Mouse (Mus musculus) neural tube, embryonic 15.5 days (tissue): Measurements from ENCODE around the gene Coq9. TPM values are rescaled to one million over a fixed set of nuclear protein-coding genes. Genes with fewer than 3 reads are reported as not detected.

Source experiments
- ATAC-seq: fragments of 200-750 bp; cut with Nextera tagmentation; 2 replicates; pipeline ENCODE4 v1.8.0; 2017; ENCODE audit warnings: mild to moderate bottlenecking, moderate TSS enrichment, moderate library complexity; ENCODE audit not compliant: low FRiP score
- H3K27ac ChIP-seq: fragments of 300-500 bp; sonication (generic); replicated peaks from 2 replicates; pipeline ENCODE4 v1.5.1; 2015; ENCODE audit warnings: mild to moderate bottlenecking, inconsistent platforms
- H3K27me3 ChIP-seq: fragments of 300-500 bp; sonication (generic); replicated peaks from 2 replicates; pipeline ENCODE4 v1.6.1; 2015; ENCODE audit warnings: inconsistent platforms
- H3K36me3 ChIP-seq: fragments of 300-500 bp; sonication (generic); 2 replicates; pipeline ENCODE4 v1.6.1; 2015; ENCODE audit warnings: inconsistent platforms
- H3K4me1 ChIP-seq: fragments of 300-500 bp; sonication (generic); 2 replicates; pipeline ENCODE4 v1.6.1; 2015; ENCODE audit warnings: inconsistent platforms
- H3K4me2 ChIP-seq: fragments of 300-500 bp; sonication (generic); 2 replicates; pipeline ENCODE4 v1.6.1; 2015; ENCODE audit warnings: inconsistent platforms, mild to moderate bottlenecking, moderate library complexity
- H3K4me3 ChIP-seq: fragments of 300-500 bp; sonication (generic); replicated peaks from 2 replicates; pipeline ENCODE4 v1.5.1; 2015; ENCODE audit warnings: mild to moderate bottlenecking, inconsistent platforms
- H3K9ac ChIP-seq: fragments of 300-500 bp; sonication (generic); replicated peaks from 2 replicates; pipeline ENCODE4 v1.6.1; 2015; ENCODE audit warnings: mild to moderate bottlenecking, inconsistent platforms
- H3K9me3 ChIP-seq: fragments of 300-500 bp; sonication (generic); replicated peaks from 2 replicates; pipeline ENCODE4 v1.6.1; 2016; ENCODE audit warnings: inconsistent platforms
- WGBS: fragments of 180-500 bp; shearing (Covaris S2); methylation state at CpG from one replicate; pipeline ENCODE4 v1.1.7; 2015; ENCODE audit warnings: mixed read lengths; 5-methylcytosine and 5-hydroxymethylcytosine counted together
- polyA plus RNA-seq: library from polyadenylated mRNA; unstranded; fragments of >200 nt; fragmentation: Nextera tagmentation; extraction: Ambion mirVana; gene quantifications from 2 replicates; pipeline ENCODE4 v1.2.1, GENCODE M21; 2015

The Coq9 gene
- polyA plus RNA-seq, 1 experiment from 2014 or later, result 61.4 TPM

- Histone ChIP-seq H3K4me3 (no peak overlapping the region), H3K27ac (no peak overlapping the region), H3K4me1 (peaks cover 7% of the 10 kb centered on the region), H3K9ac (no peak overlapping the region), H3K4me2 (no peak overlapping the region), H3K36me3 (no peaks in the 10 kb centered on the region), H3K27me3 (no peaks in the 10 kb centered on the region), H3K9me3 (no peaks in the 10 kb centered on the region)
- 49% methylated on average over 7 of the region's 7 CpGs for WGBS
- ATAC-seq, result no peak
These were observed 30.6 kb upstream of the Coq9 start for GRCm38 (mm10) chr8:94807506-94807905.

- no peak overlapping the region for H3K27ac ChIP-seq
- no peak for ATAC-seq
- no peaks in the 10 kb centered on the region for H3K27me3 ChIP-seq
- 88% methylated on average over 6 of the region's 6 CpGs for WGBS
- no peak overlapping the region for H3K4me3 ChIP-seq
- no peaks in the 10 kb centered on the region for H3K9me3 ChIP-seq
- no peak overlapping the region for H3K4me2 ChIP-seq
- peaks cover 8% of the 10 kb centered on the region for H3K4me1 ChIP-seq
- H3K36me3 ChIP-seq, result no peaks in the 10 kb centered on the region
- H3K9ac ChIP-seq, result no peak overlapping the region
These were observed 29.7 kb upstream of the Coq9 start for GRCm38 (mm10) chr8:94808372-94808771.

- Histone ChIP-seq H3K36me3 (no peaks in the 10 kb centered on the region), H3K4me1 (peaks cover 8% of the 10 kb centered on the region), H3K4me3 (no peak within 1 kb of the TSS), H3K9me3 (no peaks in the 10 kb centered on the region), H3K27me3 (no peaks in the 10 kb centered on the region), H3K4me2 (no peak within 1 kb of the TSS), H3K27ac (no peak within 1 kb of the TSS), H3K9ac (no peak within 1 kb of the TSS)
- no peak for ATAC-seq
- 86% methylated on average over 3 of the region's 3 CpGs for WGBS
These were observed 28.0 kb upstream of the Coq9 start, which contains the start of gene Ccl17 for GRCm38 (mm10) chr8:94810153-94810552. TSS of gene Ccl17 (plus strand) at chr8:94810453.

- H3K9ac ChIP-seq, result no peak overlapping the region
- H3K27ac ChIP-seq, result no peak overlapping the region
- ATAC-seq, result no peak
- H3K4me2 ChIP-seq, result no peak overlapping the region
- H3K27me3 ChIP-seq, result no peaks in the 10 kb centered on the region
- no peaks in the 10 kb centered on the region for H3K36me3 ChIP-seq
- H3K4me1 ChIP-seq, result peaks cover 8% of the 10 kb centered on the region
- no peaks in the 10 kb centered on the region for H3K9me3 ChIP-seq
- H3K4me3 ChIP-seq, result no peak overlapping the region
- 80% methylated on average over 5 of the region's 5 CpGs for WGBS
These were observed 27.3 kb upstream of the Coq9 start for GRCm38 (mm10) chr8:94810855-94811254.

- WGBS, result 80% methylated on average over 6 of the region's 6 CpGs
- no peak overlapping the region for H3K4me2 ChIP-seq
These were observed 26.5 kb upstream of the Coq9 start for GRCm38 (mm10) chr8:94811654-94812053.

GRCm38 (mm10) chr8:94812645-94813098, 25.4 kb upstream of the Coq9 start:
- Histone ChIP-seq H3K36me3 (no peaks in the 10 kb centered on the region), H3K4me1 (peaks cover 8% of the 10 kb centered on the region), H3K4me3 (peak overlapping the region; percentile 14; the same call in 1 of the 2 replicates), H3K9ac (0 out of 2 replicates have a peak overlapping the region, but pooled peaks have one; percentile 12), H3K27me3 (no peaks in the 10 kb centered on the region), H3K27ac (peak overlapping the region; percentile 73), H3K4me2 (peak overlapping the region; percentile 42), H3K9me3 (no peaks in the 10 kb centered on the region)
- ATAC-seq, result peak; percentile 89
- 22% methylated on average over 6 of the region's 6 CpGs for WGBS

More at GRCm38 (mm10) chr8:94811654-94812053, 26.5 kb upstream of the Coq9 start:
- Histone ChIP-seq H3K27ac (no peak overlapping the region), H3K4me3 (no peak overlapping the region), H3K9ac (no peak overlapping the region), H3K36me3 (no peaks in the 10 kb centered on the region), H3K9me3 (no peaks in the 10 kb centered on the region), H3K27me3 (no peaks in the 10 kb centered on the region), H3K4me1 (peaks cover 8% of the 10 kb centered on the region)
- no peak for ATAC-seq

GRCm38 (mm10) chr8:94814556-94814955, 23.6 kb upstream of the Coq9 start:
- ATAC-seq, result no peak
- Histone ChIP-seq H3K27me3 (no peaks in the 10 kb centered on the region), H3K36me3 (peaks cover 1% of the 10 kb centered on the region; the same call in 1 of the 2 replicates), H3K9ac (no peak overlapping the region), H3K4me2 (no peak overlapping the region), H3K4me1 (peaks cover 8% of the 10 kb centered on the region), H3K4me3 (no peak overlapping the region), H3K9me3 (no peaks in the 10 kb centered on the region), H3K27ac (no peak overlapping the region)
- WGBS, result 0% methylated on average over 1 of the region's 1 CpGs

GRCm38 (mm10) chr8:94817933-94818332, 20.2 kb upstream of the Coq9 start:
- Histone ChIP-seq H3K36me3 (peaks cover 31% of the 10 kb centered on the region), H3K27me3 (no peaks in the 10 kb centered on the region), H3K4me2 (no peak overlapping the region), H3K4me1 (no peaks in the 10 kb centered on the region), H3K9ac (no peak overlapping the region), H3K9me3 (no peaks in the 10 kb centered on the region), H3K4me3 (no peak overlapping the region), H3K27ac (no peak overlapping the region)
- no peak for ATAC-seq
- 90% methylated on average over 11 of the region's 11 CpGs for WGBS

GRCm38 (mm10) chr8:94819671-94820179, 18.4 kb upstream of the Coq9 start:
- peaks cover 46% of the 10 kb centered on the region for H3K36me3 ChIP-seq
- no peaks in the 10 kb centered on the region for H3K4me1 ChIP-seq
- H3K4me3 ChIP-seq, result no peak overlapping the region
- no peaks in the 10 kb centered on the region for H3K27me3 ChIP-seq
- 85% methylated on average over 6 of the region's 6 CpGs for WGBS
- no peak overlapping the region for H3K9ac ChIP-seq
- no peak for ATAC-seq
- no peaks in the 10 kb centered on the region for H3K9me3 ChIP-seq
- no peak overlapping the region for H3K4me2 ChIP-seq
- H3K27ac ChIP-seq, result no peak overlapping the region

GRCm38 (mm10) chr8:94820553-94820952, 17.6 kb upstream of the Coq9 start:
- Histone ChIP-seq H3K9ac (no peak overlapping the region), H3K4me2 (no peak overlapping the region), H3K36me3 (peaks cover 53% of the 10 kb centered on the region), H3K27ac (no peak overlapping the region), H3K9me3 (no peaks in the 10 kb centered on the region), H3K4me3 (no peak overlapping the region), H3K4me1 (no peaks in the 10 kb centered on the region), H3K27me3 (no peaks in the 10 kb centered on the region)
- 85% methylated on average over 7 of the region's 7 CpGs for WGBS
- ATAC-seq, result no peak

- H3K27ac ChIP-seq, result no peak overlapping the region
- 85% methylated on average over 2 of the region's 2 CpGs for WGBS
- no peaks in the 10 kb centered on the region for H3K9me3 ChIP-seq
- no peaks in the 10 kb centered on the region for H3K4me1 ChIP-seq
- no peak for ATAC-seq
- no peak overlapping the region for H3K4me2 ChIP-seq
- H3K4me3 ChIP-seq, result no peak overlapping the region
- H3K27me3 ChIP-seq, result no peaks in the 10 kb centered on the region
- H3K9ac ChIP-seq, result no peak overlapping the region
- H3K36me3 ChIP-seq, result peaks cover 59% of the 10 kb centered on the region
These were observed 16.7 kb upstream of the Coq9 start for GRCm38 (mm10) chr8:94821381-94821780.

GRCm38 (mm10) chr8:94822637-94823560, 15.2 kb upstream of the Coq9 start:
- H3K9ac ChIP-seq, result no peak overlapping the region
- WGBS, result 77% methylated on average over 23 of the region's 23 CpGs
- H3K27me3 ChIP-seq, result no peaks in the 10 kb centered on the region
- H3K27ac ChIP-seq, result no peak overlapping the region
- no peaks in the 10 kb centered on the region for H3K9me3 ChIP-seq
- H3K4me2 ChIP-seq, result no peak overlapping the region
- peaks cover 71% of the 10 kb centered on the region for H3K36me3 ChIP-seq
- H3K4me1 ChIP-seq, result no peaks in the 10 kb centered on the region
- H3K4me3 ChIP-seq, result no peak overlapping the region
- ATAC-seq, result peak; percentile 45; the same call in 1 of the 2 replicates
